23 mouse cellular contexts compared by ENCODE assay signal in genomic region chr3:144668039-144668438, GRCm38 (mm10). TPM values are rescaled to one million over a fixed set of nuclear protein-coding genes. Genes with fewer than 3 reads are reported as not detected.
DNase-seq lines count a peak whose midpoint lies in the region; ATAC-seq lines count a peak whose summit lies in the region.
"Had no signal": no experiment of that assay in that cellular context is flagged by ENCODE, and none has a peak within 500 bp of the region (broad histone marks: within the 10 kb centered on the region; RNA-seq: fewer than 3 reads in every experiment).

No protein-coding gene starts in this region.

- no peak for ATAC-seq in erythroblast, adult 5-6 weeks (replicated peaks; ENCODE audit: low FRiP score, poor library complexity, severe bottlenecking)
- no peak for ATAC-seq in liver, embryonic 13.5 days (ENCODE audit: low read depth)
- ATAC-seq in liver, embryonic 11.5 days (replicated peaks; ENCODE audit: low FRiP score): no peak
- ATAC-seq in liver, embryonic 16.5 days (ENCODE audit: low read depth): no peak
- ATAC-seq: activated CD4-positive, CD25-positive, alpha-beta regulatory T cell, adult 4 months; CD4-positive, CD25-positive, alpha-beta regulatory T cell, adult 4 months; forebrain, embryonic 13.5 days; Patski had no signal

- peak; percentile 67 for DNase-seq in liver, embryonic 13.5 days
- no peak for DNase-seq in liver, embryonic 11.5 days (ENCODE audit: low spot score)
- DNase-seq in adipocyte (ENCODE audit: low spot score): no peak
- DNase-seq in urinary bladder, postnatal 10 days (ENCODE audit: low spot score): no peak
- DNase-seq: adrenal gland, adult 2 months; adrenal gland, postnatal 25 days; B cell, adult 2 months; cerebellum, adult 11 months; cerebellum, adult 9-10 months; cerebellum, postnatal 25 days; forebrain, postnatal 0 days; gastrocnemius, postnatal 14 days; heart, postnatal 36 days had no signal

- H3K9ac ChIP-seq in liver, embryonic 13.5 days: 0 out of 2 replicates have a peak overlapping the region, but pooled peaks have one; percentile 68
- H3K9ac ChIP-seq in liver, embryonic 11.5 days (ENCODE audit: low read depth, low read length): no peak overlapping the region
- no peak overlapping the region for H3K9ac ChIP-seq in liver, embryonic 16.5 days (ENCODE audit: low read depth, low read length)
- H3K9ac ChIP-seq: embryonic facial prominence, embryonic 12.5 days; forebrain, embryonic 13.5 days; forebrain, postnatal 0 days; heart, embryonic 13.5 days; hindbrain, embryonic 15.5 days had no signal

- H3K36me3 ChIP-seq in erythroblast, embryonic 14.5 days (ENCODE audit: control insufficient read depth): peaks cover 2% of the 10 kb centered on the region; the same call in 1 of the 2 replicates
- H3K36me3 ChIP-seq in liver, embryonic 13.5 days: no peaks in the 10 kb centered on the region
- no peaks in the 10 kb centered on the region for H3K36me3 ChIP-seq in liver, embryonic 11.5 days (ENCODE audit: control insufficient read depth, insufficient read depth, low read length)
- no peaks in the 10 kb centered on the region for H3K36me3 ChIP-seq in liver, embryonic 16.5 days (ENCODE audit: control insufficient read depth, insufficient read depth)
- H3K36me3 ChIP-seq: embryonic facial prominence, embryonic 12.5 days; heart, embryonic 13.5 days; hindbrain, embryonic 15.5 days had no signal

- H3K4me3 ChIP-seq in erythroblast, embryonic 14.5 days (replicated peaks): peak overlapping the region; percentile 37
- H3K4me3 ChIP-seq in liver, embryonic 13.5 days (replicated peaks): no peak overlapping the region
- no peak overlapping the region for H3K4me3 ChIP-seq in liver, embryonic 11.5 days (ENCODE audit: low read depth, low read length)
- no peak overlapping the region for H3K4me3 ChIP-seq in liver, embryonic 16.5 days (ENCODE audit: low read depth, low read length)
- H3K4me3 ChIP-seq: embryonic facial prominence, embryonic 12.5 days; forebrain, embryonic 13.5 days; heart, embryonic 13.5 days; hindbrain, embryonic 15.5 days had no signal

- H3K4me2 ChIP-seq in liver, embryonic 13.5 days: no peak overlapping the region
- H3K4me2 ChIP-seq in liver, embryonic 11.5 days: no peak overlapping the region
- H3K4me2 ChIP-seq in liver, embryonic 16.5 days (ENCODE audit: low read depth, low read length): no peak overlapping the region
- H3K4me2 ChIP-seq: embryonic facial prominence, embryonic 12.5 days; forebrain, embryonic 13.5 days; heart, embryonic 13.5 days; hindbrain, embryonic 15.5 days had no signal

- WGBS in liver, embryonic 13.5 days (ENCODE audit: insufficient replicate concordance): 76% methylated on average over 9 of the region's 9 CpGs
- 86% methylated on average over 9 of the region's 9 CpGs for WGBS in liver, embryonic 11.5 days
- 74% methylated on average over 9 of the region's 9 CpGs for WGBS in liver, embryonic 16.5 days (ENCODE audit: insufficient replicate concordance)

- H3K27ac ChIP-seq in liver, embryonic 13.5 days: peak overlapping the region; percentile 99
- no peak overlapping the region for H3K27ac ChIP-seq in liver, embryonic 11.5 days (ENCODE audit: low read depth, low read length)
- peak overlapping the region; percentile 49 for H3K27ac ChIP-seq in liver, embryonic 16.5 days (ENCODE audit: low read length)
- H3K27ac ChIP-seq: embryonic facial prominence, embryonic 12.5 days; forebrain, embryonic 13.5 days; heart, embryonic 13.5 days; hindbrain, embryonic 15.5 days had no signal

- peaks cover 96% of the 10 kb centered on the region for H3K4me1 ChIP-seq in erythroblast, embryonic 14.5 days (ENCODE audit: control insufficient read depth)
- H3K4me1 ChIP-seq in liver, embryonic 13.5 days (replicated peaks): peaks cover 92% of the 10 kb centered on the region
- peaks cover 49% of the 10 kb centered on the region for H3K4me1 ChIP-seq in liver, embryonic 11.5 days (replicated peaks; ENCODE audit: control insufficient read depth, insufficient read depth, low read length)
- peaks cover 61% of the 10 kb centered on the region for H3K4me1 ChIP-seq in liver, embryonic 16.5 days (ENCODE audit: control insufficient read depth, low read depth, low read length)
- H3K4me1 ChIP-seq: forebrain, embryonic 13.5 days had no signal

- peaks cover 3% of the 10 kb centered on the region; the same call in 1 of the 2 replicates for H3K9me3 ChIP-seq in erythroblast, embryonic 14.5 days (ENCODE audit: control insufficient read depth, low read length)
- no peaks in the 10 kb centered on the region for H3K9me3 ChIP-seq in liver, embryonic 13.5 days (replicated peaks)
- H3K9me3 ChIP-seq in liver, embryonic 11.5 days (ENCODE audit: control insufficient read depth, low read length): no peaks in the 10 kb centered on the region
- no peaks in the 10 kb centered on the region for H3K9me3 ChIP-seq in liver, embryonic 16.5 days (replicated peaks; ENCODE audit: control insufficient read depth, low read length)
- H3K9me3 ChIP-seq: embryonic facial prominence, embryonic 12.5 days; forebrain, embryonic 13.5 days; heart, embryonic 13.5 days; hindbrain, embryonic 15.5 days had no signal

- no peaks in the 10 kb centered on the region for H3K27me3 ChIP-seq in erythroblast, embryonic 14.5 days (ENCODE audit: control insufficient read depth)
- no peaks in the 10 kb centered on the region for H3K27me3 ChIP-seq in liver, embryonic 13.5 days
- H3K27me3 ChIP-seq in liver, embryonic 11.5 days (replicated peaks; ENCODE audit: control insufficient read depth, insufficient read depth, low read length): no peaks in the 10 kb centered on the region
- no peaks in the 10 kb centered on the region for H3K27me3 ChIP-seq in liver, embryonic 16.5 days (ENCODE audit: control insufficient read depth, insufficient read depth, low read depth, low read length)
- H3K27me3 ChIP-seq: embryonic facial prominence, embryonic 12.5 days; forebrain, embryonic 13.5 days; hindbrain, embryonic 15.5 days; Patski had no signal

RNA-seq across cellular contexts. Expression of gene Sh3glb1, which starts 52.1 kb away (rescaled TPM):
- 15.0 and 16.1 TPM in 2 replicates for polyA plus RNA-seq in erythroblast, embryonic 14.5 days (2012)
- 120 and 163 TPM in 2 replicates for total RNA-seq in erythroblast, adult 5-6 weeks (2015; ENCODE audit: low replicate concordance)
- total RNA-seq in erythroblast, adult 5-6 weeks (2017; ENCODE audit: low replicate concordance): 118 and 151 TPM in 2 replicates
- 88.0 and 103 TPM in 2 replicates for polyA plus RNA-seq in liver, embryonic 13.5 days (2015; fragmentation: Nextera tagmentation; extraction: Ambion mirVana)
- polyA plus RNA-seq in liver, embryonic 11.5 days (2014; fragmentation: Nextera tagmentation; extraction: Ambion mirVana): 97.7 and 100 TPM in 2 replicates
- 78.8 and 83.3 TPM in 2 replicates for polyA plus RNA-seq in liver, embryonic 16.5 days (2015; fragmentation: Nextera tagmentation; extraction: Ambion mirVana)
